Mouse (Mus musculus) MEL-GATA-1-ER (cell line): ENCODE measurements around the gene Tiam1.

ENCODE experiments used
- DNase-seq: peaks from one replicate; pipeline ENCODE4 v3.0.0-alpha.2; 2012; ENCODE audit warnings: low read depth; ENCODE audit errors: extremely low read depth

Gene Tiam1

GRCm38 (mm10) chr16:89958982-89959381 is 184.6 kb downstream of the Tiam1 start:
- no peak for DNase-seq

GRCm38 (mm10) chr16:89958030-89958429 is 185.5 kb downstream of the Tiam1 start:
- no peak for DNase-seq

GRCm38 (mm10) chr16:89954525-89954924 is 189.0 kb downstream of the Tiam1 start:
- DNase-seq, result no peak

- DNase-seq, result no peak
Measured at GRCm38 (mm10) chr16:89954114-89954513, 189.5 kb downstream of the Tiam1 start.

DNA sequence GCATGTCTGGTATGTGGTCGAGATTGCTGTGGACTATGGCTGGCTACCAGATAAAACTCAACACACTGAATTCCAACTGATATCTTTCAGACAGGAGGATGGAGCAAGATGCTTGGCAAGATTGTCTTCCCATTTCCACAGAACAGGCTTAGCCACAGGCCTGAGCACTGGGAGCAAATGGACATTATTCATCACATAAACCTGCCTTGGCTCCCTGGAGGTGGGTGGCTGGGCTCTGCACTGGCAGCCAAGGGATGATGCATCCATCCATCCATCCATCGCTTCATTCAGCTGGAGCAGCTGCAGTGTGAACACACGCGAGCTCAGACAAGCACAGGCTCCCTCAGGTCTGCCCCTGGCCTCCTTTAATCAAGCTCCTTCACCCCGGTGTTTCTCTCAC is 190.7 kb downstream of the Tiam1 start:
- DNase-seq, result no peak

DNA sequence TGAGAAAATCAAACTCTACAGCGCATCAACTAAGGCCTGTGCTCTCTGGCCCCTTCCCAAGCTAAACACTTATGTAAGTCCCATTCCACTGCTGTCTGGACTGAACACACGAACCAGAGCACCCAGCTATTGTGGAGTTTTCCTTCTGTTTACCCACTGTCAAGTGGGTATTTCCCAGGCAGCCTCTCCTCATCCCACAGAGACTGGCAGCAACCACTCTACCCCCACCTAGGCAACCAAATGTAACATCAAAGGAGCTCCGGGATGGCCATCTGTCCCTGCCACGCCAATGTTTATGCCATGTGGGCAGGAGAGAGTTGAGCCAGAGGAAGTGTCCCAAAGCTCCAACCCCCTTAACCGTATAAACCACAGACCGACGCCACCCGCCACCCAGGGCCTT is 192.8 kb downstream of the Tiam1 start:
- DNase-seq, result no peak

DNA sequence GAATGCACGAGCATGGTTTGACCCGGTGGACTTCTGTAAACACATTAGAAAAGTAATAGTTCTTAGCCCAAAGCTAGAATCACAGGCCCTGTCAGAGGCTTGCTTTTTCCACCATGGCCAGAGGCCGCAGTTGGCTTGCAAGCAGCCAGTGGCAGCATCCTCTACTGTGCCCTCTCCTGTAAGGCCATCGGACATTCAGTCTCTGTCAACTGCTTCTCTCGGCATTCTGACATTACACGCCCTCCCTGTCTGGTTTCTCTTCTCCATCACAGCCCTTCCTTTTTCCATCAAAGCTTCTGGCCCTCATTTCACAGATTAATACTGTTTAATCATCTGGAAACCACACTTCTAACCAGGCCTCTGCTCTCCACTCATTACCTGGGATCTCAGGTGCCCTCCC is 193.3 kb downstream of the Tiam1 start:
- no peak for DNase-seq

DNA sequence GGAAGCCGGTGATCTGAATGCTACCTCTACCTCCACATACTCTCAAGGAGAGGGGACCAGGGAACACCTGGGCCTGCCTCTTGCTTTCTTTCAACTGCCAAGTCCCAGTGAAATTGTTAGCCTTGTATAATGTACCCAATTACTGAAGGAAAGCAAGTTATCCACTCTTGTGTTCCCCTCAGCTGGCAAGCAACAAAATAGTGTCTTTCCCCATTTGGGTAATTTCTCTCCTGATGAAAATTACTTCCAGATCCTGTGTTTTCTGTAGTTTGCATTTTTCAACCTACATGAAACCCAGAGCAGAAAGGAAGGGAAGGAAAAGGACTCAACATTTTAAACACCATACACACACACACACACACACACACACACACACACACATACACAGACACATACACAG is 195.5 kb downstream of the Tiam1 start:
- no peak for DNase-seq

DNA sequence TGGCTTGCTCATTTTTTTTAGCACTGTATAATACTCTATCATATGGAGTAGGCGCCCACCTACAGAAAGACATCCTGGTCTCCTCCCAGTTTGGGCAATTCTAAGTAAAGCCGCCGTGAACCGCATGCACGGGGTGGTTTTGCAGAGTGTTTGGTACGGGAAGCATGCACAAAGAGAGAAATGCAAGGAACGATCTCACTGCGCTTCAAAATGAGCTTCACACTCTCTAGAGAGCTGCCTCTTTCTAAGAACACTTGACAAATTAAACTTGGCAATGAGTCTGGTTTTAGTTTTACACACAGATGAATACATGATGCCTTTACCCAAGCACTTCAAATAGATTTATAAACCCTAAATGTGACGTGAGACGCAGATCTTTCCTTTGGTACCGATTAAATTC is 196.8 kb downstream of the Tiam1 start:
- no peak for DNase-seq

DNA sequence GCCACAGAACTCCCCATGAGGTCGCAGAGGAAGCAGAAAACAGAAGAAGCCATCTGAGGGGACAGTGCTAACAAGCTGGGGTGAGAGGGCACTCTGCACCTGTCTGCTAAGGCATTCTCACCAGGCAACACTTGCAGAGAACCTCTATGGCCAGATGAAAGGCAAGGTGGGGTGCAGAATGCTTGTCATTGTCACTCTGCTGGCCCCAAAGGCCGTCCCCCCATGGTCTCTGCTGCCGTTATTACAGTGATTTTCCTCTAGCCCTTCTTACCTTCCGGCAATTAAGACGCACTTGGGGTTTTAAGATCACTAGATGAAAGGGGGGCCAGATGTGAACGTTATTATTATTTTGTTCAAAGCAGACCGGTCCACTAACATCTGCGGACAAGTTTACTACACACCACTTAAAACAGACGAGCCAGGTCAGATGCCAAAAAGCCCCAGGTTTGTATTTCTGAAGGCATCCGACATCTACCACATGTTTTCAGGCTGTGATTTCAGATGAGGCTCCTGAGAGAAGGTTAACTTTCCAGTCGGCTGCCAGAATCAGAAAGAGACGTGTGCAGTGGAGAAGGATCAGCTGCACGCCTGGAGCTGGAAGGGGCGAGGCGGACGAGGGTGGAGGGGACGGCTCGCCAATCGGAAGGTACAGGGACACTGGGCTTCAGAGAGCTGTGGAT is 198.8 kb downstream of the Tiam1 start:
- DNase-seq, result no peak

DNA sequence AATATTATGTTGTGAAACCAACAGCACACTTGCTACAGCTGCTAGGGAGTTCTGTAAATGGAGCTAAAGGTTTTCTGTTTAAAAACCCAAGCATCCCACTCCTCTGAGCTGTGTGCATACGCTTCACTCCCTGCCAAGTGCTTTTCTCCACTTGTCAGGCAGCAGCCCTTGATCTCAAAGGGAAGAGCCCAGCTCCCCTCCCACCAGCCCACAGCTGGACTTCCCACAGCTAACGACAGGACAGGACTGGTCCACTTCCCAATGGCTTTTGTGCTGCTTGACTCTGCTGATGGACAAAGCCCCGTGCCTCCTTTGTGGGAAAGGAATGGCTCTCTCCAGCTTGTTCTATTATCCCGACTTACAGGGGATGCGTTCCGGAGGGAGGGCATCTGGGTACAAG is 199.5 kb downstream of the Tiam1 start:
- no peak for DNase-seq

DNA sequence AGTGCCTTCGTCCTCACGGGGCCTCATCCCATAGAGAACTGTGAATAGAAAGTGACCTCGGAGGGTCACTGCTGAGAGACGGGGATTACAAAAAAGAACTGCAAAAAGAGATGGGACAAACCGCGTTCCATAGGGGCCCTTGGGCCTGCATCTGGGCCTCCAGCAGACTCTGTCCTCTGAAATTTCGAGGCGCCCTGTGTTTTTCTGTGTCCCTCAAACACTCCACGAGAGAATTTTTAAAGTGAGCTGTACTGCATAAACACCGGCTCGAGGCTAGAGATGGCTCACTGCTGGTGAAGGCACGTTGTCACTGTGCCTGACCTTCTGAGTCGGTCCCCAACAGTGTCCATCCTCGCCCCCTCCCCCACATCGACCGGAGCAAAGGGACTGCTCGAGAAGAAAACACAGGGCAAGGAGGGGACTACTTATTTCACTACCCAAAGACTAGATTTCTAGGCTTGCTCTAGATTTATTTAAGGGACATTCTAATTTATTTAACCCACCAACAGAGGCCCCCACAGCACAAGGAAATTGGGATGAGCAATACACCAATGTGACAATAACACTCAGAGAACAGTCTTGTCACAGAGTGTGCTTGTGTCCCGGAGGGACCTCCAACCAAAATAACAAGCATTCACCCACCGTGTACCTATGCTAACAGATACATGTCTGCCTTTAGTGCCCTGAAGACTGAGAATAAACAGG is 200.2 kb downstream of the Tiam1 start:
- DNase-seq, result no peak

DNA sequence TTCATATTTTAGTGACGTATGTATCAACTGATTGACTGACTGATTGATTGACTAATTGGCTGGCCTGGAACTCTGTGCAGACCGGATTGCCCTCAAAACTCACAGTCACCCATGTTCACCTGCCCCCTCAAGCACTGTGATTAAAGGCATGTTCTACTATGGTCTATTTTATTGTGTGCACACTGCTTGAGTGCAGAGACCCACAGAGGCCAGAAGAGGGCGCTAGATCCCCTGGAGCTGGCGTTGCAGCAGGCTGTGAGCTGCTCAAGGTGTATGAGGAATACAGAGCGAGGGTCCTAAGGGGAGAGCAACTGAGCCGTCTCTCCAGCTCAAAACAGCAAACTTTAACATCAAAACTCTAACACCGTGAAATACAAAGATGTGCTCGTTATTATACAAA is 202.9 kb downstream of the Tiam1 start:
- DNase-seq, result no peak

- no peak for DNase-seq
Measured at GRCm38 (mm10) chr16:89938277-89938676, 205.3 kb downstream of the Tiam1 start.

DNA sequence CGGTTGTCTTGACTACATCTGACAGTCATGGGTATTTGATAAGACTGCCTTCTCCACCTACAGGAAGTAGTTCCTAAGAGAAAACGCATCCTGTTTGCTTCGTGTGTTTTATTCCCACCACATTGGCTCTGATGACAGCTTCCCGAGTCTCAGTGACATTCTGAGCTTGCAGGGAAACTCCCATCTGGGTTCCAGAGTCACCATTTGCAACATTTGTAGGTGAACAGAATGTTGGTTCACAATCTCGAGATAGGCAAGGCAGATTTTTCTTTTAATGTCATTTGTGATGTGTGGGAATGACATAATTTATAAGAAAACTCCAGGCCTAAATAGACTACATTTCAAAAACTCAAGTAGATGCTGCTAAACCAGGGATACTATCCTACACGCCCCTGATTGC is 207.0 kb downstream of the Tiam1 start:
- no peak for DNase-seq

DNA sequence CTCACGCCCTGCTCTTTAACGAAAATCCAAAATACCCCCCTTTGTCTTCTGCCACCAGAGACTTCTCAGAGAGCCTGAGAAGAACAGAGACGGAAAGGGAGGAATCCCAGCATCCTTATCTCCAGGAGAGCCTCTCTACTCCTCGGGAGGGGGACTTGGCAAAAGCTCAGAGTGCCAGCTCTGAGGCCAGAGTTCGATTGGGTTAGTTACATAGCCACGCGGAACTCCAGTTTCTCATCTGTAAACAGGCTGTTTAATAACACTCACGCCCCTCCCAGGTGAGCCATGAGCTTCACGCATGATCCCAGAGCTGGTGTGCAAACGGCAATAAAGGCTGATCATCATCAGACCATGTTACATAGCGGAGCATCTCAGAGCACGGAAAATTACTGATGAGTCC is 208.2 kb downstream of the Tiam1 start:
- no peak for DNase-seq

GRCm38 (mm10) chr16:89934616-89935015 is 209.0 kb downstream of the Tiam1 start:
- no peak for DNase-seq

GRCm38 (mm10) chr16:89933976-89934375 is 209.6 kb downstream of the Tiam1 start:
- no peak for DNase-seq

DNA sequence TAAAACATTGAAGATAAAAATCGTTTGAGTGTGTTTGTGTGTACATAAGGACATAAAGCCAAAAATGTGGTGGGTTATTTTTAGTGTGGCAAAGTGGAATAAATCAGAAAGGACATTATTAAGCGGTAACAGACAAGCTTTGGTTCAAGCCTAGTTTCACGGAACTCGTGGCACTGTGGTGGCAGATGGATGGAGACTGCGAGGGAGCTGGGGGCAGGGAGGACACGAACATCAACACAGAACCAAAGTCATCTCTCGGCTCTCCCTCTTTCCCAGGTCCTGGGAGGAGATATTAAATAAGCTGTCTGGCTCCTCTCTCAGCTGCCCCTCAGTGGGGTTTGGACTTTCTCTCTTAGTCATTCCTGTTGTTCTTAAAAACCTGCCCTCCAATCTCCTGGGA is 215.0 kb downstream of the Tiam1 start:
- DNase-seq, result no peak

GRCm38 (mm10) chr16:89924249-89924890 is 219.2 kb downstream of the Tiam1 start:
- no peak for DNase-seq

GRCm38 (mm10) chr16:89923311-89923710 is 220.3 kb downstream of the Tiam1 start:
- no peak for DNase-seq

GRCm38 (mm10) chr16:89922458-89922857 is 221.1 kb downstream of the Tiam1 start:
- DNase-seq, result no peak

DNA sequence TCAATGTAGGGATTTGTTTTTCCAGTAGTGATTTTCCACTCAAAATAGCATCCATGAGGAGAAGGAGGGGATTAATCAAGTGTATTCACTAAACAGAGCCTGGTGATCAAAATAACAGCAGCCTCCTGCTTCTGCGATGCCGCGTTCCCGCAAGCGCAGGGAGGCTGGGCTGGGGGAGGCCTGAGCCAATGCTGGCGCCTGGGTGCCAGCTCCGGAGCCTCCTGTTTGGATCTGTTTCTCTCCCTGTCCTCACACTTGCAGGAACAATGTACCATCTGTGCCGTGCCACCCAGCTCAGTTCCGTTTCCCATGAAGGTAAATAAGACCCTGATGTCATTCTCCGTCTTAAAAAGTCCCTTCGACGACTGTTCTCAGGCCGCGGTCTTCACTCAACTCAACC is 222.2 kb downstream of the Tiam1 start:
- no peak for DNase-seq
